Mouse (Mus musculus) spleen, adult 18-20 months (tissue): ENCODE data around the gene Atg3.

Source experiments
- DNase-seq, 2 experiments: peaks; one replicate each; pipeline ENCODE4 v3.0.0; 2022; ENCODE audit warnings: mixed read lengths in 2 of 2

Gene Atg3

DNA sequence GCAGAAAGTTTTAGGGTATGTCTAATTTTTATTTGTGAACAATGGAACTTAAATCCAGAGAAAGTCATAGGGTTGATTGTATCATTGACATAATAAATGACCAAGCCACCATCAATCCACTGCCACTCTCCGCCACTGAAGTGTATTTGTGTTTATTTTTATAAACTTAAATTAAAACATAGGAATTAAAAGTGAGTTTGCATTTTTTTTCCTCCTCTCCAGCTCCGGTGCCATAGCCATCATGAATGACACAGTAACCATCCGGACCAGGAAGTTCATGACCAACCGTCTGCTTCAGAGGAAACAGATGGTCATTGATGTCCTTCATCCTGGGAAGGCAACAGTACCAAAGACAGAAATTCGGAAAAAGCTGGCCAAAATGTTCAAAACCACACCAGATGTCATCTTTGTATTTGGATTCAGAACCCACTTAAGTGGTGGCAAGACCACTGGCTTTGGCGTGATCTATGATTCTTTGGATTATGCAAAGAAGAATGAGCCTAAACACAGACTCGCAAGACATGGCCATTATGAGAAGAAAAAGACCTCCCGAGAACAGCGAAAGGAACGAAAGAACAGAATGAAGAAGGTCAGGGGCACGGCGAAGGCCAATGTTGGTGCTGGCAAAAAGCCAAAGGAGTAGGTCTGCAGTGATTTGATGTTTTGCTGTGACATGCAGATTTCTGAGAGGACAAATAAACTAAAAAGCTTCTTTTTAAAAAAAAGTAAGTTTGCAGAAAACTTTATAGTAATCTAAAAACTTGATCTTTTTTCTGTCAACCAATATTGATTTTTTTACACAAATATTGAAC, 46.5 kb downstream of the Atg3 start:
- no peak for DNase-seq

DNA sequence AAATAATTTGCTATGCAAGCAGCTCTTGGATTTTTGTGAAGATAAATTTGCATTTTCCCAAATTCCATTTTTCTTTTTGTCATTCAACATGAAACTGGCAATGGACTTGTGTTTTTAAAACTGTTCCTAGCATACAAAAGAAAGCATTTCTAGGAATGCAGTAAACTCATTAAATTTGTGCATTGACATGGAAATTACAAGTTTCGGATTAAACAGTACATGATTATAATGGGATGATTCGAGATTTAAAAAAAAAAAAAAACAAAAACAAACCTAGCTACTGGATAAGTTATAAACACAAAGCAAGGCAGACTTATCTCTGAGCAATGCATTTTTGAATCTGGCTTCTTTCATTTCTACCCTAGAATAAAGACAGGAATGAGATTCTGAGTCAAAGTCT, 63.4 kb downstream of the Atg3 start:
- DNase-seq: no peak

DNA sequence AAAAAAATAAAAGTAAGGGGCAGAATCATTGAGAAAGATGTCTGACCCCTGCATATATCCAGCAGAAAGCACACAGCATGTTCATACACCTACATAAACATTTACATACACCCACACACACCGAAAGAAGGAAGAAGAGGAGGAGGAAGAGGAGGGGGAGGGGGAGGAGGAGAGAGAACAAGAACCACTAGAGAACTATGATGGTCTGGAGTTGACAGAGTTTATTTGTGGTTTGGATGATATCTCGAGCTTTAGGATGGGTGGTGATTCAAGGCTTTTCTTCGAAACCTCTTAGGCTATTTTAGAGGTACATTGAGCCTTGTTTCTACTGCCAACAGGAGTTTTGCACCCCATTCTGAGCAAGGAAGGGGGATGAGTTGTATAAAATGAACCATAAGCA, 64.2 kb downstream of the Atg3 start:
- no peak for DNase-seq

DNA sequence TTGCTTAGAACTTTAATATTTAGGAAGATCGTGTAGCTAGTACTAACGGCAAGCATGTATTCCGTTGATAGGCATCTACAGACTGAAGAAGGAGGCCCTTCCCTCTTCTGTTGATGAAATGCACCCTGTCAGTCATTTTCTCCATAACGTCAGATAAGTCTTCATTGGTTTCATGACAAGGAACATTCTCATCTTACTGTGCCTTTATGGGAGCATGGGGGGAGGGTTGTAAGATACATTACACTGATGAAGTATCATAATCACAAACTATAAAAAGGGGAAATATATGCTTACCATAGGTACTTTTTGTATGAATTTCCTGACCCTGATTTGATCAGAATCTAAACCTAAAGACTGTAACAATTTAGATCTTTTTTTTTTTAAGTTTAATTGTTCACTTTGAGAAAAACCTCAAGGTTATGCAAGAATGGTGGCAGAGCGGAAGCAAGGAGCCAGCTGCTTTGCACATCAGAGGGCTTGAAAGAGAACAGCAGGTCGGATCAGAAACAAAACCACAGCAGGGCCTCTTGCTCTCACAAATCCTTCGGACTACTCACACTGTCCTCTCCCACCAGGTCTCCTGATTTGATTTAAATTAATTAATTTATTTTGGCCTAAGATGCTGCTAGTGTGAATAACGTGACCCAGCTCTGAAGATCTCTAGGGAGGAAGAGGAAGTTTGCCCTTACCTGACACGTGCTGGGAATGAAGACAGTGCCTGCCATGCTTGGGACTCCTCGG, 65.2 kb downstream of the Atg3 start, which contains the start of gene Btla:
TSS of gene Btla (plus strand) at position 668 of the 741 bp plus-strand sequence.
- DNase-seq: peak; percentile 57 to 62

DNA sequence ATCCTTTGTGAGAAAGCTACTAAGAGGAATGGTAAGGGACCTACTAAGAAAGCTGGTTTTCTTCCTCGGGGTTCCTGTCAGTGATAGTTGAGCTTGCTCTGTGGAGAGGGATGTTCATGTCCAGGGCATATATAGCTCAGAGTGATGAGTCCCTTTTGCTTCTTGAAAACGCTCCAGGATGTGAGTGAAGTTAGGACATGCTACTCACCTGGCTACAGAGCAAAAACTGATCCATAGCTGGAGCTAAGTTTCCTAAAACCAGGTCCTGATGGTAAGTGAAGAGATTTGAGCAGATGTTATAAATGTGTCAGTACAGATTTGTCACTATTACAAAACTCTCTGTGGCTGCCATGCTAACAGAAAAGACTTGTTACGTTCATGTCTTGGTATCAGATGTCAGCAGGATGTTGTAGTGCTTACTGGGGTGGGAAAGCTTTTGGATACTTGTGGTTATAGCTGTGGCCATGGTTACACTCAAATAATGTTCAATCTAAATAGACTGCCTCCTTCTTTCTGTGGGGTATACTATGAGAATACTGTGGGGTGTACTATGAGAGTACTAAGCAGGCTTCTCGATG, 65.9 kb downstream of the Atg3 start:
- DNase-seq: no peak

DNA sequence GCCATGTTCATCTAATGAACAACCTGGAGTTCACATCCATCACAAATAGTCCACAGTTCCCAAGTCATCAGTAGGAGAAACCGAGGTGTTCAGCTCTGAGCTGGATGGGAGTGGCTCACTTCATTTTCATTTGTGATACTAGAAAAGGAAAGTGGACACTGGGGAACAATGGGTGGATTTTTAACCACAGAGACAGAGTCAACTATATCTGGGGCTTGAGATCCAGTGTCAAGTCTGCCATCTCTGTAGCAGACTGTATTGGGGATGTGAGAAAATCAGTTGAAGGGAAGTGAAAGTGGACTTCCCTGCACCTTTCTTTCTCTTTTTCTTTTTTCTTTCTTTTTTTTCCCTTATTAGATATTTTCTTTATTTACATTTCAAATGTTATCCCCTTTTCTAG, 68.4 kb downstream of the Atg3 start:
- DNase-seq: no peak

DNA sequence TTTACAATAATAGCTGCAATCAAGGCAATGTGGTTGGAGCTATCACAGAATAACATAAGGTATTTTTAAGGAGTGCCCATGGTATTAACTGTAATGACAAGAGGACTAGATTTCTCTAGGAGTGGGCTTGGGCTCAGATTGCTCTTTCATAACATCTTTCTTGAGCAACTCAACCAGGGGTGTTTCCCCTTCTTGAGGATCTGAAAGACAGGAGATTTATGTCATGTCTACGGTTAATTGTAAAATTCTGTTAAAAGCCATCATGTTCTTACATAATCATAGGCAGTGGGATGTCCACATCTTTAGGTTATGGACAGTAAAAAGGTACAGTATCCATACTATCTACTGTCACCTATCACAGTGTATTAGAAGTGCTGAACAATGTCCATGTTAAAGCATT, 72.7 kb downstream of the Atg3 start:
- DNase-seq: no peak

DNA sequence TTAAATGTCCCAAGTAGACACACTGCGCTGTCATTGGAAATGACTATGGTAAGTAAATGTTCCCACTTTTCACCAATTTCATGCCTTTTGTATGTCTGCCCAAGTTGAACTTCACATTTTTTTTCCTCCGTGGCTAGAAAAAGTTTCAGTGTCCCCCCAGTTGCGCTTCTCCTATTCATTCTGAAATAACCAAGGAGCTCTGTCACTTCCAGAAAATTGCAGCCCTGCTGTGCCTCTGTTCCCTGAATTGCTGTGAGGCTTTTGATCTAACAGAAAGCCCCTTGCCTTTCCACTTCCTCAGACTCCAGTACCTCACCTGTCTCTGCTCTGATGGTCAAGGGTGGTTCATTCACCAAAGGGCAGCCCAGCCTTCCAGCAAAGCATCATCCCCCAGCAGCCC, 74.4 kb downstream of the Atg3 start:
- DNase-seq: no peak
